Mouse (Mus musculus): ENCODE measurements at regions not wholly inside any gene's neighbourhood (a gene's known extent, or its start where the extent isn't known, plus 50 kb on each side); places are given as distances from the start of the nearest gene placed in this dataset.
"Not testable (repeated sequence)": the region's sequence is repeated elsewhere in the genome, so short reads cannot be mapped to it uniquely, and the experiment has no call there.

GRCm38 (mm10) chr7:73827549-73827948 is 87.4 kb downstream of the Fam174b start:
- H3K27me3 ChIP-seq (ENCODE audit: control insufficient read depth, insufficient read depth, low read length): no peaks in the 10 kb centered on the region
- H3K4me2 ChIP-seq (replicated peaks; ENCODE audit: low read depth, low read length): no peak overlapping the region
- H3K9me3 ChIP-seq (ENCODE audit: control insufficient read depth, low read length): no peaks in the 10 kb centered on the region
- ATAC-seq (ENCODE audit: low FRiP score) (no peak), DNase-seq (ENCODE audit: low spot score) (no peak)
- H3K9ac ChIP-seq (ENCODE audit: low read depth, low read length): no peak overlapping the region
- H3K4me1 ChIP-seq (replicated peaks; ENCODE audit: control insufficient read depth, insufficient read depth, low read length): no peaks in the 10 kb centered on the region
- no peak overlapping the region for H3K4me3 ChIP-seq (ENCODE audit: low read depth, low read length)
- H3K36me3 ChIP-seq (ENCODE audit: control insufficient read depth, insufficient read depth, low read length): no peaks in the 10 kb centered on the region
- 55% methylated on average over 1 of the region's 1 CpGs for WGBS
- no peak overlapping the region for H3K27ac ChIP-seq (ENCODE audit: low read depth, low read length)

GRCm38 (mm10) chr7:73830581-73830980 is 90.5 kb downstream of the Fam174b start:
- Histone ChIP-seq H3K4me2 (replicated peaks; ENCODE audit: low read depth, low read length) (no peak overlapping the region), H3K4me1 (replicated peaks; ENCODE audit: control insufficient read depth, insufficient read depth, low read length) (no peaks in the 10 kb centered on the region), H3K36me3 (ENCODE audit: control insufficient read depth, insufficient read depth, low read length) (no peaks in the 10 kb centered on the region), H3K9ac (ENCODE audit: low read depth, low read length) (no peak overlapping the region), H3K4me3 (ENCODE audit: low read depth, low read length) (no peak overlapping the region), H3K9me3 (ENCODE audit: control insufficient read depth, low read length) (no peaks in the 10 kb centered on the region), H3K27ac (ENCODE audit: low read depth, low read length) (no peak overlapping the region), H3K27me3 (ENCODE audit: control insufficient read depth, insufficient read depth, low read length) (no peaks in the 10 kb centered on the region)
- no peak for ATAC-seq (ENCODE audit: low FRiP score)
- no peak for DNase-seq (ENCODE audit: low spot score)
- 79% methylated on average over 6 of the region's 6 CpGs for WGBS

GRCm38 (mm10) chr7:73840381-73840780 is 100.3 kb downstream of the Fam174b start:
- no peak overlapping the region for H3K4me3 ChIP-seq (ENCODE audit: low read depth, low read length)
- 83% methylated on average over 3 of the region's 3 CpGs for WGBS
- ATAC-seq (ENCODE audit: low FRiP score) (no peak), DNase-seq (ENCODE audit: low spot score) (no peak)
- no peak overlapping the region for H3K27ac ChIP-seq (ENCODE audit: low read depth, low read length)
- no peaks in the 10 kb centered on the region for H3K4me1 ChIP-seq (replicated peaks; ENCODE audit: control insufficient read depth, insufficient read depth, low read length)
- no peak overlapping the region for H3K9ac ChIP-seq (ENCODE audit: low read depth, low read length)
- H3K9me3 ChIP-seq (ENCODE audit: control insufficient read depth, low read length): no peaks in the 10 kb centered on the region
- no peaks in the 10 kb centered on the region for H3K36me3 ChIP-seq (ENCODE audit: control insufficient read depth, insufficient read depth, low read length)
- H3K27me3 ChIP-seq (ENCODE audit: control insufficient read depth, insufficient read depth, low read length): no peaks in the 10 kb centered on the region
- no peak overlapping the region for H3K4me2 ChIP-seq (replicated peaks; ENCODE audit: low read depth, low read length)

GRCm38 (mm10) chr7:73852184-73852583 is 112.1 kb downstream of the Fam174b start:
- no peak overlapping the region for H3K4me2 ChIP-seq (replicated peaks; ENCODE audit: low read depth, low read length)
- no peaks in the 10 kb centered on the region for H3K9me3 ChIP-seq (ENCODE audit: control insufficient read depth, low read length)
- H3K9ac ChIP-seq (ENCODE audit: low read depth, low read length): no peak overlapping the region
- no peak overlapping the region for H3K4me3 ChIP-seq (ENCODE audit: low read depth, low read length)
- ATAC-seq (ENCODE audit: low FRiP score): no peak
- H3K36me3 ChIP-seq (ENCODE audit: control insufficient read depth, insufficient read depth, low read length): no peaks in the 10 kb centered on the region
- DNase-seq (ENCODE audit: low spot score): no peak
- no peak overlapping the region for H3K27ac ChIP-seq (ENCODE audit: low read depth, low read length)
- H3K27me3 ChIP-seq (ENCODE audit: control insufficient read depth, insufficient read depth, low read length): no peaks in the 10 kb centered on the region
- WGBS: 81% methylated on average over 9 of the region's 9 CpGs
- H3K4me1 ChIP-seq (replicated peaks; ENCODE audit: control insufficient read depth, insufficient read depth, low read length): no peaks in the 10 kb centered on the region

GRCm38 (mm10) chr7:73853296-73853950 is 113.3 kb downstream of the Fam174b start:
- not testable (repeated sequence) for H3K4me3 ChIP-seq (ENCODE audit: low read depth, low read length); ATAC-seq (ENCODE audit: low FRiP score); DNase-seq (ENCODE audit: low spot score); H3K27me3 ChIP-seq (ENCODE audit: control insufficient read depth, insufficient read depth, low read length); H3K36me3 ChIP-seq (ENCODE audit: control insufficient read depth, insufficient read depth, low read length); H3K9me3 ChIP-seq (ENCODE audit: control insufficient read depth, low read length); H3K27ac ChIP-seq (ENCODE audit: low read depth, low read length); H3K4me1 ChIP-seq (replicated peaks; ENCODE audit: control insufficient read depth, insufficient read depth, low read length); H3K9ac ChIP-seq (ENCODE audit: low read depth, low read length); H3K4me2 ChIP-seq (replicated peaks; ENCODE audit: low read depth, low read length)
- WGBS: 80% methylated on average over 3 of the region's 3 CpGs

- ATAC-seq (ENCODE audit: low FRiP score) (no peak), DNase-seq (ENCODE audit: low spot score) (peak; percentile 71)
- Histone ChIP-seq H3K27me3 (ENCODE audit: control insufficient read depth, insufficient read depth, low read length) (no peaks in the 10 kb centered on the region), H3K4me3 (ENCODE audit: low read depth, low read length) (no peak overlapping the region), H3K9ac (ENCODE audit: low read depth, low read length) (no peak overlapping the region), H3K4me2 (replicated peaks; ENCODE audit: low read depth, low read length) (no peak overlapping the region), H3K4me1 (replicated peaks; ENCODE audit: control insufficient read depth, insufficient read depth, low read length) (no peaks in the 10 kb centered on the region), H3K27ac (ENCODE audit: low read depth, low read length) (no peak overlapping the region), H3K36me3 (ENCODE audit: control insufficient read depth, insufficient read depth, low read length) (no peaks in the 10 kb centered on the region), H3K9me3 (ENCODE audit: control insufficient read depth, low read length) (no peaks in the 10 kb centered on the region)
- 52% methylated on average over 4 of the region's 4 CpGs for WGBS
Measured at GRCm38 (mm10) chr7:73855489-73855888, 115.4 kb downstream of the Fam174b start.

GRCm38 (mm10) chr7:73856908-73857307 is 116.8 kb downstream of the Fam174b start:
- DNase-seq (ENCODE audit: low spot score) (no peak), ATAC-seq (ENCODE audit: low FRiP score) (no peak)
- H3K4me2 ChIP-seq (replicated peaks; ENCODE audit: low read depth, low read length): no peak overlapping the region
- no peak overlapping the region for H3K27ac ChIP-seq (ENCODE audit: low read depth, low read length)
- no peaks in the 10 kb centered on the region for H3K4me1 ChIP-seq (replicated peaks; ENCODE audit: control insufficient read depth, insufficient read depth, low read length)
- no peaks in the 10 kb centered on the region for H3K36me3 ChIP-seq (ENCODE audit: control insufficient read depth, insufficient read depth, low read length)
- no peaks in the 10 kb centered on the region for H3K27me3 ChIP-seq (ENCODE audit: control insufficient read depth, insufficient read depth, low read length)
- H3K9ac ChIP-seq (ENCODE audit: low read depth, low read length): no peak overlapping the region
- WGBS: 86% methylated on average over 6 of the region's 6 CpGs
- H3K9me3 ChIP-seq (ENCODE audit: control insufficient read depth, low read length): no peaks in the 10 kb centered on the region
- H3K4me3 ChIP-seq (ENCODE audit: low read depth, low read length): no peak overlapping the region

- Histone ChIP-seq H3K4me2 (replicated peaks; ENCODE audit: low read depth, low read length) (no peak overlapping the region), H3K27me3 (ENCODE audit: control insufficient read depth, insufficient read depth, low read length) (no peaks in the 10 kb centered on the region), H3K9ac (ENCODE audit: low read depth, low read length) (no peak overlapping the region), H3K27ac (ENCODE audit: low read depth, low read length) (no peak overlapping the region), H3K9me3 (ENCODE audit: control insufficient read depth, low read length) (no peaks in the 10 kb centered on the region), H3K4me1 (replicated peaks; ENCODE audit: control insufficient read depth, insufficient read depth, low read length) (no peaks in the 10 kb centered on the region), H3K4me3 (ENCODE audit: low read depth, low read length) (no peak overlapping the region), H3K36me3 (ENCODE audit: control insufficient read depth, insufficient read depth, low read length) (no peaks in the 10 kb centered on the region)
- ATAC-seq (ENCODE audit: low FRiP score) (no peak), DNase-seq (ENCODE audit: low spot score) (no peak)
- WGBS: 63% methylated on average over 5 of the region's 5 CpGs
Measured at GRCm38 (mm10) chr7:73865086-73865485, 125.0 kb downstream of the Fam174b start.

- DNase-seq (ENCODE audit: low spot score) (no peak), ATAC-seq (ENCODE audit: low FRiP score) (no peak)
- Histone ChIP-seq H3K9me3 (ENCODE audit: control insufficient read depth, low read length) (no peaks in the 10 kb centered on the region), H3K36me3 (ENCODE audit: control insufficient read depth, insufficient read depth, low read length) (no peaks in the 10 kb centered on the region), H3K4me1 (replicated peaks; ENCODE audit: control insufficient read depth, insufficient read depth, low read length) (no peaks in the 10 kb centered on the region), H3K4me2 (replicated peaks; ENCODE audit: low read depth, low read length) (no peak overlapping the region), H3K9ac (ENCODE audit: low read depth, low read length) (no peak overlapping the region), H3K27ac (ENCODE audit: low read depth, low read length) (no peak overlapping the region), H3K4me3 (ENCODE audit: low read depth, low read length) (no peak overlapping the region), H3K27me3 (ENCODE audit: control insufficient read depth, insufficient read depth, low read length) (no peaks in the 10 kb centered on the region)
- 72% methylated on average over 2 of the region's 2 CpGs for WGBS
Measured at GRCm38 (mm10) chr7:73872181-73872580, 132.1 kb downstream of the Fam174b start.
